Mouse (Mus musculus) forelimb bud, embryonic 11.5 days (tissue): Measurements from ENCODE around the gene Pcgf2.
"Not testable (repeated sequence)": the region's sequence is repeated elsewhere in the genome, so short reads cannot be mapped to it uniquely, and the experiment has no call there.

Experiments
- DNase-seq: peaks from one replicate; pipeline ENCODE4 v3.0.0-alpha.2; 2012; ENCODE audit warnings: low read depth, low spot score

Gene Pcgf2

GRCm38 (mm10) chr11:97669268-97669667, 31.0 kb downstream of the Pcgf2 start:
- DNase-seq, result no peak

DNA sequence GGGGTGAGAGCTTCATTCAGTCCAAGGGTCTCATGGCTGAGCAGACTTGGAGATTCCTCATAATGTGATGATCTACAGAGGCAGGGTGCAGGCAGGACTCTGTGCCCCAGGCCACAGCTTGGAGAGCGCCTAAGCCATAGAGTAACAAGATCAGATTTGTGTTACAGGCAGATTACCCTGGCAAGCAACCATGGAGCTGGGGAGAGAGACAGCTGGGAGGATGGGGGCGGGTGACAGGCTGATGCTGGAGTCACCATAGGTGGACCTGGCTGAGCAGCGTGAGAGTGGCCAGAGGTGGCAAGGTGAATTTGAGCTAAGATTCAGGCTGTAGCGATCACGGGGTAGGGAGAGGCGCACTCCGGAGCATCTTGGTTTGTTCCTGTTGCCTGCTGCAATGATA, 32.1 kb downstream of the Pcgf2 start:
- DNase-seq, result no peak

DNA sequence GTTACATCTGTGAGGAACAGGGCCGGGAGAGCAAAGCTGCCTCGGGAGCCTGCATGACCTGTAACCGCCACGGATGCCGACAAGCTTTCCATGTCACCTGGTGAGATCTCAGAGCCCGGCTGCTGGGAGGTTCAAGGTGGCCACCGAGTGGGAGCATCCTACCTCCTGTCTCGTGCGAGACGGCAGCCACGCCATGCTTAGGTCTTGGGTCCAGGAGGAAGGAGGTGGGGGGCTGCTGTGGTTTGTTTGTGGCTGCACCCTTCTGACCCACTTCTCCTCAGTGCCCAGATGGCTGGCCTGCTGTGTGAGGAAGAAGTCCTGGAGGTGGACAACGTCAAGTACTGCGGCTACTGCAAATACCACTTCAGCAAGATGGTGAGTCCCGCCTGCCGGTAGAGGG, 33.5 kb downstream of the Pcgf2 start:
- no peak for DNase-seq

DNA sequence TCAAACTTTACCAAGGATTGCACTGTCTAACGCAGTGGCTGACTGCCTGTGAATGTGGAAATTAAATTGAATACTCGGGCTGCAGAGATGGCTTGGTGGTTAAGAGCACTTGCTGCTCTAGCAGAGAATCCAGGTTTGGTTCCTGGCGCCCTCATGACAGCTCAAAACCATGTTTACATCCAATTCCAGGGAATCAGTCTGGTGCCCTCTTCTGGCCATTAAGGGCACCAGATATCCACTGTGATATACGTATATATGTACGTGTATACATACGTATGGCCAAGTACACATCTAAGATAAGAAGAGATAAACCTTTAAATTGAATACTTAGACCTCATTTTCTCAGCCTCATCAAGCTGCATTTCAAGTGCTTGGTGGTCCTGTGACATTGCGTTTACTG, 34.1 kb downstream of the Pcgf2 start:
- DNase-seq, result no peak

- DNase-seq, result no peak
Measured at GRCm38 (mm10) chr11:97665431-97665830, 34.9 kb downstream of the Pcgf2 start.

DNA sequence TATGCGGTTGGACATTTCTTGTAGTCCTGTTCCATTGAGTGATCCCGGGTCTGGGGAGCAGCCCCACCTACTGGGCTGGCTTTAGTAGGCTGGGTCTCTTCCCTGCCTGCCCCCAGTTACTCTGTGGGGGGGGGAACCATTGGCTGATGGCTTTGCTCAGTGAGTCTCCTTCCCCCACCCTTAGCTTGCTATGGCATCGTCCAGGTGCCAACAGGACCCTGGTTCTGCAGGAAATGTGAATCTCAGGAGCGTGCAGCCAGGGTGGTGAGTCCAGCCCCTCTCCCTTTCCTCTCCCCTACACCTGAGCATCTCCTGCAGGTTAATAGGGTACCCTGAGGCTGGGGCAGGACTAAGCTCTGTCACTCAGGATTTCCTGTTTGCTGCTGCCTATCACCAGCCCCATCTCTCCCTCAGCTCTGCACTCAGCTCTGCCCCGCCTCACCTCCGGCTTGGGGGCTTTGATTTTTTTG, 35.5 kb downstream of the Pcgf2 start:
- no peak for DNase-seq

- no peak for DNase-seq
Measured at GRCm38 (mm10) chr11:97664339-97664665, 36.0 kb downstream of the Pcgf2 start.

GRCm38 (mm10) chr11:97663528-97664338, 36.6 kb downstream of the Pcgf2 start:
- peak; percentile 49 for DNase-seq

DNA sequence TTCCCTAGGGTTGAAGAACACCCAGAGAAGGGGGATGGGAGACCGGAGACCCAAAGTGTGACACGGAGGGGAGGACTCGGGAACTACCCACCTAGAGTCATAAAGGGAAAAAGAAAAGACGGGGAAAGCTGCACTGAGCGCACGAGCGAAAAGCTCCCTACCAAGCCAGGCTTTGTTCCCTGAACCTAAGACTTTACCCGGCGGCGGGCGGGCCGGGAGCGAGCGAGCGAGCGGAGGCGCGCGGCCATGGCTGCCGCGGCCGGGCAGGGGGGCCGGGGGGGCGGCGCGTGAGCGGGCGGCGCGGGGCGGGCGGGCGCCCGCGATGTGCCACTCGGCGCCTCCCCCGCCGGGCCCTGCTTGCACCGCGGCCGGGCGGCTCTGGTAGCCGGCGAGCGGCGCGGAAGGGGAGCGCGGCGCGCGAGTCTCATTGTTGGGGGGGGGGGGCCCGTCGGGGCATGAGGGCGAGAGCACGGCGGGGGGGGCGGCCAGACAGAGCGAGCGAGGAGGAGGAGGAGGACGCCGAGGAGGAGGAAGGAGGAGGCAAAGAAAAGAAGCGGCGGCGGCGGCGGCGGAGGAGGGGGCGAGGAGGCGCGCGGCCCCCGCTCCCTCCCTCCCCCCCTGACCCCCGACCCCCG, 37.3 kb downstream of the Pcgf2 start, which contains the start of gene Mllt6:
Gene Mllt6, plus strand, starts transcription at position 522 of the 635 bp plus-strand sequence.
- DNase-seq, result peak; percentile 76

DNA sequence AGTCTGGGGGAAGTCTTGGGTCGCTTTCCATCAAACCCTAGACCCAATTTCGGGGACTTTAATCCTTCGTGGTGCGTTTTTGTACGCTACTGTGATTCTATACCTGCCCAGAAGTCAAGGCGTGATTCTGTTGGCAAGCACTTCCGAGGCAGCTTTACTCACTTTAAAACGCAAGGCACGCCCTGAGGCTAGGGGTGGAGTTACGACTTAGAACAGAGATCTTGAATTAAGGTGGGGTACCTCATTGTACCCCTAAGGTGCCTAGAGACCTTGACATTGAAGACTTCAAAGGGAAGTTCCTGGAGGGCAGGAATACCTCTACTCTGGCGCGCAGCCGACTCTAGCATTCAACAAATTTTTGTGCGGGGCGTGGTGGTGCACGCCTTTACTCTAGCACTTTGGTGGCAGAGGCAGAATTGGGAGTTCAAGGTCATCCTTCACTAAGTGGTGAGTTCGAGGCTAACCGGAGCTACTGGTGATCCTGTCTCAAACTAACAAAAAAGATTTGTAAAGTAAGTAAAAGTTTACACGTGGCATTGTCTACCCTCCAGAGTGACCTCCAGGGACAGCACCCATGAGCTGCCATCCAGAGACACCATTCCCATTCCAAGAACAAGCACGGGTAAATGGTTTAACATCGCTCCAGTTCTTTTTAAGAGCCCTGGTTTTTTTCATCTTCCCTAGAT, 37.9 kb downstream of the Pcgf2 start:
- peak; percentile 59 for DNase-seq

GRCm38 (mm10) chr11:97661648-97662133, 38.6 kb downstream of the Pcgf2 start:
- DNase-seq, result peak; percentile 50

DNA sequence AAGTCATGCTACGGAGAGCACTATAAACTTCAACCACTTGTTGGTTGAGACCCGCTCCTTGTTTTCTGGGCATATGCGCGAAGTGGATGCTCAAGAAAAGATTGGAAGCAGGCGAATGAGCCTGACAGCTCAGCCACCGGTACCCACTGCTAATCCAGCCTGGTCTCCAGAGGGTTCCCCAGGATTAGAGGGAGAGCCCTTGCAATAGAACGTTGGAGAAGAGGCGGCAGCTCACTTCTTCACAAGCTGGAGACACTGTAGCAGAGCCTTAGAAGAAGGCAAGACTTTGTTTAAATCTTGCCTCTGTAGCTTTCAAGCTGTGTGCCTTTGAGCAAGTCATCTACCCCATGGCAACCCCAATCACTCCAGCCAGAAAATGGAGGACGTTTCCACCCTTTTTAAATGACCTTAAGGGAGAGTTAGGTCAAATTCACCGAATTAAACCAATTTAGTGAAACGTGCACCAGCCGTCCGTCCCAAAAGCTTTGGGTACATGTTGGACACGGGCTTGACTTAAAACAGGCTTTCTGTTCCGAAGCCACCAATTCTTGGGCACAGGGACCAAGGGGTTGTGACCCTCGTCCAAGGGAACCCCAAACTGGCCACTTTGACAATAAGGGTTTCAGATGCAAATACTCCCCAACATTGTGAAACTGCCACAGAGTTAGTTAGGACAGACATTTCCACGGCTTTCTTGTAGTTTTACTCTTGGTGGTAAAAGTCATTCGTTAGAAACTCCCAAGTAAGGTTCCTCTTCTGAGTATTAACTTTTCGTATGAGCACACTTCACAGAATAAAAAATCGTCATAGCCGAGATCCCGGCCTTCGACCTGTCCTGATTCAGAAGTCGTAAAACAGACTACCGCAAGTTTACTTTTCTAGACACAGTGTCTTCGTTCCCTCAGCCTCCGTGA, 39.3 kb downstream of the Pcgf2 start:
- DNase-seq, result no peak

DNA sequence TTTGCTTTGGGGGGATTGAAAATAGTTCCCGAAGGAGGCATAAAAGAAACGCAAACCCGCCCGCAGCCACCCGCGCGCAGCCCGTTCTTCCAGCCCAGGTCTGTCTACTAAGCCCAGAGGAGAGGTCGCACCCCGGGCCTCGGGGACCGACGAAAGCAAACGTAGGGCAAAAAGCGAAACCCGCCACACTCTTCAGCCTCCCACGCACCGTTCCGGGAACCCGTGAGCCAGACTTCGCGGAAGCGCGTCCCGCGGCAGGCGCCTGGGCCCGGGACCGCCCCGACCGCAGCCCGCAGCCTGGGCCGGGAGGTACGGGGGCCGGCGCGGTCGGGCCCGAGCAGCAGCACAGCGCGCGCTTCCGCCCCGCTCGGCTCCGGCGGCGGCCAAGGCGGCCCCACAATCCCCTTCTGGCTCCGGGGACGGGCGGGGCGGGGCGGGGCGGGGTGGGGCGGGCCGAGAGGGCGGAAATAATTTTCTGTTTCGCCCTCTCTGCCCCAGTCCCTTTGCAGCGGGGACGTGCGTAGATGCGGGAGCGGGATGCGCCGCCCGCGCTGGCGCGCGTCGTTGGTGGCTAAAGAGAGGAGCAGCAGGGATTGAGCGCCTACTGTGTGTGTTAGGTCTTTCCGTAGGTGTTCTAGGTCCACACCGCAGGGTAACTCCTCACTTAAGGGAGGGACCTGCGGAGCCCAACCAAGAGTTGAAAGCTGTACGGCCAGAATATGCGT, 40.1 kb downstream of the Pcgf2 start:
- peak; percentile 52 for DNase-seq

GRCm38 (mm10) chr11:97659267-97659989, 40.9 kb downstream of the Pcgf2 start:
- no peak for DNase-seq

DNA sequence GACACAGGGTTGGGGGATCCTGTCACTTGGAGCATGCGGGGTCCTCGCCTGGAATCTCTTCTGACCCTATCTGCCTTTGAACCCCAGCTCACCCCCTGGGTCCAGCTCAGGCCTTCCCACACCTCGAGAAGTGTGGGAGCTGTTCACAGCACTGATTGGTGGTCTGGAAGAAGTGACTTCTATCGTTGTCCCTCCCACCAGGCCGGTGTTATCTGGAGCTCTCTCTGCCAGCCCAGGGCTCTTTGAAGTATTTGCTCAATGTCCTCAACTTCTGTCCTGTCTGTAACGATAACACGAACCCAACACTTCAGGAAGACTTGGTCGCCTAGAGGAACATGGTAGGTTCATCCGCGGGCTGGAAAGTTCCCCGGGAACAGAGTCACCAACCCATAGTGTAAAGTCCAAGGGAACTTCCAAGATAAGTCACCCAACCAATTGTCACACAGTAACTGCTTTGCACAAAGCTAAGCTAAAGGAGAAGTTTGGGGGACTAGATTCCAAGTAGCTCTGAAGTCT, 41.5 kb downstream of the Pcgf2 start:
- DNase-seq, result no peak

DNA sequence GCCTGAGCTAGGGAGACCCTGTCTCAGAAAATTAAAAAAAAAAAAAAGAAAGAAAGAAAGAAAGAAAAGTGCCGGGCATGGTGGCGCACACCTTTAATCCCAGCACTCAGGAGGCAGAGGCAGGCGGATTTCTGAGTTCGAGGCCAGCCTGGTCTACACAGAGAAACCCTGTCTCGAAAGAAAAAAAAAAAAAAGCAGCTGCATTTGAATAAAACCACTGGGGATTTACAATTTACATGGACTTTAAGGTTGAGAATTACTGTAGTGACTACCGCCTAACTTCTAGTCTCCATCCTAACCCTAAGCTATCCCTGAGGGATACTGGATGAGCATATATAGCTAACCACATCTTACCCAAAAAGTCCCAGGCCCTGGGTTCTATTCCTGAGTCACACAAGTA, 42.3 kb downstream of the Pcgf2 start:
- DNase-seq, result not testable (repeated sequence)

DNA sequence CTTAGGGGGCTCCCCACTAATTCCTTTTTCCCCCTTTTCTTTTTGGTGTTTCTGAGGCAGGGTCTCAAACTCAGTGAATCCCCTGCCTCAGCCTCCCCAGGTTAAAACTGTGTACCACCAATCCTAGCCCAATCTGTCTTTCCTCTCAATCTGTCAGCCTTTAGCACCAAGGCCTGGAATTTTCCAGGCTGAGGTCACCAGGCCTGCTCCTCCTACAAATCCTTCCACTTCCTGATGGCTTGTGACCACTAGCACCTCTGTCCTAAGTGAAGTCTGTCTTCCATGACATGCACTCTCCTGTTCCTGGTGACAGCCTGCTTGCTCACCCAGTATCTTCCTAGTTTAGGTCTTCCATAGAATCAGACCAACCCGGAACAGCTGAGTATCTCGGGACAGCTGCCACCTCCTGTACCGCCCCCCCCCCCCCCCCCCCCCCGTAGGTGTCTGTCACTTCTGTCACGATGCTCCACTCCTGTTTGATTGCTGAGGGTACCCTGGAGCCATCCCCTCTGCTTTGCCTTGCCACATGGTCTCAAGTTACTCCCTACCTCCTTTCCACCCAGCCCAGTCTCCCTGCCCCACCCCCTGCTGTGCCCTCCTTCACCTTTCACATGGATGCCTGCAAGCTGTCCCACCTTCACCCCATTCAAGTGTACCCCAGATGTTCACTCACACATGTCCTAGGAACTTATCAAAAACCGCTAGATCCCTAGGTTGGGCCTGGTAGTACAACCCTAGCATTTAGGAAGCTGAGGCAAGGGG, 42.9 kb downstream of the Pcgf2 start:
- DNase-seq, result no peak

DNA sequence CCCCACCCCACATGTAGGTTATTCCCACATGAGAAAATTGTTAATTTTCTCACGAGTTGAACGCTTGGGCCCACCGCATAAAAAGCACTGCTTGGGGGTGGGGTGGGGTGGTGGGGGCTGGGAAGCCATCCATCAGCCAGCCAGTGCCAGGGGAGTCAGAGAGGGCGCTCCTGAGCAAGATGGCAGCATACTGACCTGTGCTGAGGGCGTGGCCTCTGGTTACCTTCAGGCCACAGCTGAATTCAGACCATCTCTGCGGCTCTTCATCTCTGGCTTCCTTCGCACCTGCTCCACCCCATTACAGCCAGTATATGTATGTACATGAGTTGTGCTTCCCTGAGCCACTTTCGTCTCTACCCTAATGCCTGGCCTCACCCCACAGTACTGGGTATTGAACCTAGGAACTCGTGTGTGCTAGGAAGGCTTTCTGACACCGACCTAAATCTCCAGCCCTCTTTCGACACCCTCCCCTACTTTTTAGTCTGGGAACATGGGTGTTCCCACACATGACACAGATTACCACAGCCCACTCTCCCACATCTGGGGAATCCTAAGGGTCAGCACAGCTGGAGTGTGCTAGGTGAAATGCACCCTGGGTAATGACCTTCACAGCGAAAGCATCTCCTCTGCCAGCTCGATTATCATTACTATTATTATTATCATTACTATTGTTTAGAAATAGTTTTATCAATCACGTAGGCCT, 43.9 kb downstream of the Pcgf2 start:
- no peak for DNase-seq
